Mouse (Mus musculus) bone marrow macrophage, adult 2 months (primary cell): ENCODE measurements around the gene Ank3. TPM values are rescaled to one million over a fixed set of nuclear protein-coding genes. Genes with fewer than 3 reads are reported as not detected.

Experiments used
- H3K27ac ChIP-seq: 2 replicates; pipeline ENCODE4 v1.5.1; 2012; ENCODE audit warnings: low read depth, low read length; ENCODE audit not compliant: insufficient read depth
- H3K4me1 ChIP-seq: 2 replicates; pipeline ENCODE4 v1.6.1; 2012; ENCODE audit warnings: low read length; ENCODE audit not compliant: control insufficient read depth, insufficient read depth
- H3K4me3 ChIP-seq: 2 replicates; pipeline ENCODE4 v1.5.1; 2012; ENCODE audit warnings: mild to moderate bottlenecking, low read length, moderate library complexity; ENCODE audit not compliant: insufficient read depth
- CTCF ChIP-seq: IDR thresholded peaks from 2 replicates; pipeline ENCODE4 v1.5.1; 2012; ENCODE audit warnings: low read depth, mild to moderate bottlenecking, low read length, moderate library complexity
- POLR2A ChIP-seq: IDR thresholded peaks from 2 replicates; pipeline ENCODE4 v1.6.1; 2012; ENCODE audit warnings: mild to moderate bottlenecking, low read depth, low read length, borderline replicate concordance
- polyA plus RNA-seq: library from polyadenylated mRNA; stranded (reverse); fragments of >200 nt; gene quantifications from 2 replicates; pipeline ENCODE4 v1.2.4, GENCODE M21; 2012; ENCODE audit not compliant: missing spikeins, insufficient read depth, insufficient read length

Ank3 gene
- polyA plus RNA-seq, 1 experiment, result 1.5 TPM

GRCm38 (mm10) chr10:69414888-69415287 lies 16.3 kb downstream of the Ank3 start:
- TF ChIP-seq POLR2A (no peak), CTCF (no peak)
- no peak overlapping the region for H3K4me3 ChIP-seq
- H3K27ac ChIP-seq, result no peak overlapping the region
- H3K4me1 ChIP-seq, result no peaks in the 10 kb centered on the region

GRCm38 (mm10) chr10:69418716-69419115 lies 20.1 kb downstream of the Ank3 start:
- Histone ChIP-seq H3K4me1 (no peaks in the 10 kb centered on the region), H3K27ac (no peak overlapping the region), H3K4me3 (no peak overlapping the region)
- TF ChIP-seq CTCF (no peak), POLR2A (no peak)

GRCm38 (mm10) chr10:69420306-69420705 lies 21.7 kb downstream of the Ank3 start:
- no peaks in the 10 kb centered on the region for H3K4me1 ChIP-seq
- H3K27ac ChIP-seq, result no peak overlapping the region
- no peak overlapping the region for H3K4me3 ChIP-seq
- TF ChIP-seq CTCF, result no peak
- no peak for TF ChIP-seq POLR2A

- H3K27ac ChIP-seq, result no peak overlapping the region
- H3K4me1 ChIP-seq, result no peaks in the 10 kb centered on the region
- TF ChIP-seq CTCF, result no peak
- H3K4me3 ChIP-seq, result no peak overlapping the region
Observed at GRCm38 (mm10) chr10:69424051-69424450, 25.5 kb downstream of the Ank3 start.

GRCm38 (mm10) chr10:69430138-69430537 lies 31.6 kb downstream of the Ank3 start:
- TF ChIP-seq CTCF (no peak), POLR2A (no peak)
- Histone ChIP-seq H3K4me1 (no peaks in the 10 kb centered on the region), H3K4me3 (no peak overlapping the region), H3K27ac (no peak overlapping the region)

GRCm38 (mm10) chr10:69431101-69431500 lies 32.5 kb downstream of the Ank3 start:
- no peak overlapping the region for H3K4me3 ChIP-seq
- H3K4me1 ChIP-seq, result no peaks in the 10 kb centered on the region
- H3K27ac ChIP-seq, result no peak overlapping the region
- TF ChIP-seq POLR2A (no peak), CTCF (no peak)

GRCm38 (mm10) chr10:69435213-69435612 lies 36.6 kb downstream of the Ank3 start:
- TF ChIP-seq POLR2A (no peak), CTCF (no peak)
- H3K4me3 ChIP-seq, result no peak overlapping the region
- H3K4me1 ChIP-seq, result no peaks in the 10 kb centered on the region
- no peak overlapping the region for H3K27ac ChIP-seq

- TF ChIP-seq CTCF (no peak), POLR2A (no peak)
- no peak overlapping the region for H3K27ac ChIP-seq
- H3K4me1 ChIP-seq, result no peaks in the 10 kb centered on the region
- H3K4me3 ChIP-seq, result no peak overlapping the region
Observed at GRCm38 (mm10) chr10:69439449-69439848, 40.9 kb downstream of the Ank3 start.

GRCm38 (mm10) chr10:69444546-69444945 lies 46.0 kb downstream of the Ank3 start:
- no peaks in the 10 kb centered on the region for H3K4me1 ChIP-seq
- no peak for TF ChIP-seq CTCF
- no peak for TF ChIP-seq POLR2A
- no peak overlapping the region for H3K27ac ChIP-seq
- no peak overlapping the region for H3K4me3 ChIP-seq

- Histone ChIP-seq H3K4me1 (no peaks in the 10 kb centered on the region), H3K27ac (no peak overlapping the region), H3K4me3 (no peak overlapping the region)
- TF ChIP-seq POLR2A (no peak), CTCF (no peak)
Observed at GRCm38 (mm10) chr10:69445951-69446350, 47.4 kb downstream of the Ank3 start.

- Histone ChIP-seq H3K27ac (no peak overlapping the region), H3K4me1 (no peaks in the 10 kb centered on the region)
- no peak for TF ChIP-seq POLR2A
- TF ChIP-seq CTCF, result no peak
Observed at GRCm38 (mm10) chr10:69446566-69446965, 48.0 kb downstream of the Ank3 start.

More at GRCm38 (mm10) chr10:69446566-69446965, 48.0 kb downstream of the Ank3 start:
- no peak overlapping the region for H3K4me3 ChIP-seq
